Mouse (Mus musculus): Measurements from ENCODE around the gene Cntnap5a. TPM values are rescaled to one million over a fixed set of nuclear protein-coding genes. Genes with fewer than 3 reads are reported as not detected.

Cntnap5a gene
- total and polyA plus RNA-seq, 3 experiments = not detected

DNA sequence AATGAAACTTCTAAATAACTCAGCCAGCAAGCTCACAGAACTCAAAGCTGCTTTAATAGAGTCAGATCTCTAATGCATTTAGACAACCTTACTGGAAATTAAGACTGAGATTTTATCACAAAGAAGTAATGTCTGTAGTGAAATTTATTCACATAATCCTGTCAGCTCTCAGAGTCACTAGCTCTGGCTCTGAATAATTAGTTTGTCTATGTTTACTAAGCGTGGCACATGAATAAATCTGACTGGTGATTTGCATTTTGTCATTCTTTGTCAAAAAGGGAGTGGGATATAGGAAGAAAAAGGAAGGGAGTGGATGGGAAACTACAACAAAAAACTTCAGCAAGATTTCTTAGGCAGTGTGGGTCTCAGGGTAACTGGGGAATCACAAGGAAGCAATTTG lies 351.3 kb downstream of the Cntnap5a start:
- Histone ChIP-seq H3K4me3 (ENCODE audit: control insufficient read depth in 1 of 2, insufficient read depth in 1 of 2, low read depth in 2 of 2, low read length in 2 of 2) (no peak overlapping the region), H3K79me2 (ENCODE audit: control insufficient read depth, insufficient read depth, low read length, poor library complexity) (no peaks in the 10 kb centered on the region), H3K27me3 (ENCODE audit: control insufficient read depth in 1 of 2, insufficient read depth in 2 of 2, low read length in 2 of 2) (no peaks in the 10 kb centered on the region), H3K27ac (ENCODE audit: control insufficient read depth, low read depth, low read length) (no peak overlapping the region), H3K9me3 (replicated peaks; ENCODE audit: insufficient read depth, low read length) (no peaks in the 10 kb centered on the region), H3K36me3 (ENCODE audit: control insufficient read depth in 1 of 2, insufficient read depth in 2 of 2, low read length in 2 of 2) (no peaks in the 10 kb centered on the region), H3K9ac (ENCODE audit: control insufficient read depth, low read depth, low read length, poor library complexity, severe bottlenecking) (no peak overlapping the region), H3K4me1 (ENCODE audit: control insufficient read depth in 1 of 2, insufficient read depth in 2 of 2, low read length in 2 of 2) (no peaks in the 10 kb centered on the region)
- no peak for TF ChIP-seq USF2 (IDR thresholded peaks at IDR 0.05; ENCODE audit: borderline replicate concordance in 1 of 2, insufficient read depth in 1 of 2, low read depth in 1 of 2, low read length in 2 of 2)
- TF ChIP-seq GABPA (IDR thresholded peaks at IDR 0.05; ENCODE audit: low read depth, low read length) = no peak
- TF ChIP-seq MYB (IDR thresholded peaks at IDR 0.05; ENCODE audit: low read depth, low read length) = no peak
- no peak for TF ChIP-seq CHD1 (IDR thresholded peaks at IDR 0.05; ENCODE audit: low read depth, low read length)
- no peak for TF ChIP-seq MAX (IDR thresholded peaks at IDR 0.05; ENCODE audit: low read length)
- TF ChIP-seq ETS1 (IDR thresholded peaks at IDR 0.05; ENCODE audit: low read depth, low read length) = no peak
- no peak for TF ChIP-seq BHLHE40 (IDR thresholded peaks at IDR 0.05; ENCODE audit: borderline replicate concordance, low read depth, low read length)
- no peak for TF ChIP-seq ZMIZ1 (IDR thresholded peaks at IDR 0.05; ENCODE audit: low read depth, low read length)
- TF ChIP-seq E2F4 (IDR thresholded peaks at IDR 0.05; ENCODE audit: borderline replicate concordance, low read depth, low read length) = no peak
- no peak for TF ChIP-seq NRF1 (IDR thresholded peaks at IDR 0.05; ENCODE audit: insufficient read depth, low read depth, low read length, poor library complexity, severe bottlenecking)
- TF ChIP-seq CTCF (IDR thresholded peaks at IDR 0.05 in 2 of 3, conservative IDR thresholded peaks at IDR 0.05 in 1 of 3; ENCODE audit: control insufficient read depth in 1 of 3, insufficient read depth in 1 of 3, low read depth in 2 of 3, low read length in 3 of 3, poor library complexity in 1 of 3, severe bottlenecking in 1 of 3) = no peak
- no peak for TF ChIP-seq KAT2A (conservative IDR thresholded peaks at IDR 0.05; ENCODE audit: low read depth, low read length)
- no peak for TF ChIP-seq EP300 (IDR thresholded peaks at IDR 0.05; ENCODE audit: low read depth in 1 of 2, low read length in 2 of 2)
- no peak for TF ChIP-seq NELFE (IDR thresholded peaks at IDR 0.05; ENCODE audit: low read depth, low read length)
- TF ChIP-seq ELF1 (IDR thresholded peaks at IDR 0.05; ENCODE audit: low read depth, low read length) = no peak
- no peak for TF ChIP-seq HCFC1 (IDR thresholded peaks at IDR 0.05; ENCODE audit: low read depth, low read length)
- no peak for TF ChIP-seq RAD21 (IDR thresholded peaks at IDR 0.05; ENCODE audit: low read depth, low read length)
- TF ChIP-seq RCOR1 (IDR thresholded peaks at IDR 0.05; ENCODE audit: low read depth, low read length) = no peak
- no peak for TF ChIP-seq MAFK (IDR thresholded peaks at IDR 0.05; ENCODE audit: borderline replicate concordance, low read depth, low read length)
- DNase-seq (ENCODE audit: low read depth, low spot score) = no peak

DNA sequence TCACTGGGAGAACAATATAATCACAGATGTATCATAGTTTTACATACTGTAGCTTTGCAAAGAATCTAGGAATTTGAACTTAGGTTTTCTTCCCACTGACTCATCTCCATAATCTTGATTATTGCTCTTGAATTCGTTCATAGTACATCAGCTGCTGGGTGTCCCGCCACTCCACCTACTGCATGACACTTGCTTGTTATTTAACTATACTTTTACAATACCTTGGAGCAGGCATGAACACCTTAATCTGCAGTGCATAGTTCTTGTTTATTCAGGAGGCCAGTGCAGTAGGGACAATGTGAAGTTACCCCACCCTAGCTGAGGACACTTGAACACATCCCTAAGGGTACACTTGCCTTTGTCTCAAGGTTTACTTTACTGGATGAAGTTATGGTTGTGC lies 352.3 kb downstream of the Cntnap5a start:
- H3K4me1 ChIP-seq (ENCODE audit: control insufficient read depth in 1 of 2, insufficient read depth in 2 of 2, low read length in 2 of 2) = no peaks in the 10 kb centered on the region
- no peak overlapping the region for H3K4me3 ChIP-seq (ENCODE audit: control insufficient read depth in 1 of 2, insufficient read depth in 1 of 2, low read depth in 2 of 2, low read length in 2 of 2)
- no peaks in the 10 kb centered on the region for H3K27me3 ChIP-seq (ENCODE audit: control insufficient read depth in 1 of 2, insufficient read depth in 2 of 2, low read length in 2 of 2)
- no peak for DNase-seq (ENCODE audit: low read depth, low spot score)
- no peaks in the 10 kb centered on the region for H3K36me3 ChIP-seq (ENCODE audit: control insufficient read depth in 1 of 2, insufficient read depth in 2 of 2, low read length in 2 of 2)
- H3K9me3 ChIP-seq (replicated peaks; ENCODE audit: insufficient read depth, low read length) = no peaks in the 10 kb centered on the region
- no peaks in the 10 kb centered on the region for H3K79me2 ChIP-seq (ENCODE audit: control insufficient read depth, insufficient read depth, low read length, poor library complexity)
- TF ChIP-seq TBP (IDR thresholded peaks at IDR 0.05; ENCODE audit: low read depth, low read length) = no peak
- TF ChIP-seq ZKSCAN1 (IDR thresholded peaks at IDR 0.05; ENCODE audit: low read depth, low read length) = no peak
- no peak for TF ChIP-seq KAT2A (conservative IDR thresholded peaks at IDR 0.05; ENCODE audit: low read depth, low read length)
- no peak overlapping the region for H3K27ac ChIP-seq (ENCODE audit: control insufficient read depth, low read depth, low read length)
- H3K9ac ChIP-seq (ENCODE audit: control insufficient read depth, low read depth, low read length, poor library complexity, severe bottlenecking) = no peak overlapping the region

Measured in MEL (cell line).